Mouse (Mus musculus) megakaryocyte-erythroid progenitor cell, adult 5-6 weeks (primary cell): ENCODE measurements at regions not wholly inside any gene's neighbourhood (a gene's known extent, or its start where the extent isn't known, plus 50 kb on each side); places are given as distances from the start of the nearest gene placed in this dataset.

Source experiments
- ATAC-seq: replicated peaks from 2 replicates; pipeline ENCODE4 v1.8.0; 2016; ENCODE audit warnings: mild to moderate bottlenecking, inconsistent platforms; ENCODE audit not compliant: severe bottlenecking, poor library complexity, low FRiP score, low TSS enrichment

DNA sequence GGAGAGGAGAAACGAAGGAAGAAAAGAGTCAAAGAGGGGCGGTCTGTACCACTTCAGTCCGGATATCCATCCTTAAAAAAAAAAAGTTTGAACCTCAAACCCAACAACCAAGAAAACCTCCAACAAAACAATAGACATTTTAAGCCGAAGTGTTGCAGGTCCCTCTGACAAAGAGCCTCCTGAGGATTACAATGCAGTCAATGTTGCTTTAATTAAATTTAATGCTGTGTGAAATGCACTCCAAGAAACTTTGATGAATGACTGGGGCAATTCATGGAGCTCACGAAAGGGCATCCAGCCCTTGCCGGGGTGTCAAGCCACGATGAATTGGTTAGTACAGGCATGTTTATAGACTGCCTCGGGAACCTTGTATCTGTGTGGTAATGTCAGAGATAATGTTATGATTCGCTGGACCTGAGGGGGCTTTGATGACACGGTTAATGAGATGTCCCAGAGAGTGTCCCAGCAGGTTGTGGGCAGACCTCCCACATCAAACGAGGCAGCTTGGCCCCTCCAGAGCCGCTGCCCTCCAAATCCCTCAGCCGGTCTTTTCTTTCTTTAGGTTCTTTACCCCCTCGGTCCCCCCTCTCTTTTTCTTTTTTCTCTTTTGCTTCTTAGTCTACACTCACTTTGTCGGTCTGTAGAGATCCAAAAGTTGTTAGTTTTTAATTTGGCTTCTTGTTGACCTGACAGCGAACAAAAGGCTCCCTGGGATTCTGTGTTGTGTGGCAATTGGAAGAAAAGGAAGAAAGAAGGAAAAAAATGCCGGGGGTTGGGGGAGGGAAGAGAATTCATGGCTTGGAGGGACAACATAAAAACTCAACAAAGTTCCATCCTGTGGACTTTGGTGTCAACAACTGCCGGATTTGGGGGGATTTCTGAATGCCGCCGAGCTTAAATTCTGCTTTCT is 341.5 kb downstream of the Nkx6-1 start:
- no peak for ATAC-seq

DNA sequence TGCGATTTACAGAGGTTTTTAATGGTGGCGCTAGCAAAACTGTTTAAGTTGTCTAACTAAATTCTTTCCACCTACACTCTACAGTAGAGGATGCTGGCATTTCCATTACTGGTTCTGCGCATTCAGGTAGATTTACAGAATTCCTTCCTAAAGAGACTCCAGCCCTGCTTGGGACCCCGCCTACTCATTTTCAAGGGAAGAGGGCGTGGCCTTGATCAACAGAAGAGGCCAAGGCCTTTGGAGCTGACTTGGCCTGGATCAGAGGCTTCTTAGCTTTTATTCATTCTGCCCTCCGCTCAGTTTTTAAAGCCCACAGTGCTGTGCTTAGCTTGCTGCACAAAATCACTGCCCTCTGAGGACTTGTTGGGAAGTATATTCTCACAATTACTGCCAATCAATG is 364.8 kb downstream of the Nkx6-1 start:
- no peak for ATAC-seq

DNA sequence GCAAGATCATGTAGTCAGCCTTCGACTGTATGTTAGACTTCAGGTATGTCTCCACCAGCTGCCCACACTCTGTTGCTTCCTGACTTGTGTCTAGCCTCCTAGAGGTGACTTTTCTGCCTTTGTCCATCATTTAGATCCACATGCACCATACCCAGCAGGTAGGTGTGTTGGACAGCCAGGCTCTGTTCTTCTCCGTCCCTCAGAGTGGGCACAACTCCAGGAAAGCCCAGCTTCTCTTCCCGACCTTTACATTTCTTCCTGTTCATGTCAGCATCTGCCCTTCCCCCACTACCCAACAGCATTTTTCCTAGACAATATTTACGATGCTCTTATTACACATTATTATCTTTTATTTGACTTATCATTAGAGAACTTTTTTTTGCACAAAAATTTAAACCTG is 366.4 kb downstream of the Nkx6-1 start:
- ATAC-seq, result no peak

DNA sequence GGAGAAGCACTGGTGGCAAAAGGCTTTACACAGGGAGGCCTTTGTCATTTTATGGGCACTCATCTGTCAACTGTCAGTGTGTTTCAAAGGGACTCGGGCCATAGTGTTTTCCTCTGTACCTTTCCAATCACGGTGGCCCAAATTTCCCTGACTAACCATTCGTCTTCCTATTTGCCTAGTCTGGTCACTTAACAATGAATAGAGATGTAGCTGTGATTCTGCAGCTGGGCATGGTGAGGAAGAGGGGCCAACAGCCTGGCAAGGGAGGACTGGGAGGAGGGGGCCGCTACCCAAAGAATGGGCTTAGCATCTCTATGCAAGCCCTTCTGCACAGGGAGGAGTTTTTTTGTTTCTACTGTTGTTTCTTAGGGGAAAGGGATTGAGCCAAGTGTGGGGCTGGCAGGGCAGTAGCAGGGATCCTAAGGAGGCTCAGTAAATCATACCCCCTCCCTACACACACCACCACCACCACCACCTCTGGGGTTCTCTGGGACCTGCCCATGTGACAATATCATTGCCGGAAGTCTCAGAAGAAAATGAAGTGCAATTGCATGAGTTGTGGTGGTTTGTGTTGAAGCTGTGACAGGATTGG is 367.2 kb downstream of the Nkx6-1 start:
- no peak for ATAC-seq

DNA sequence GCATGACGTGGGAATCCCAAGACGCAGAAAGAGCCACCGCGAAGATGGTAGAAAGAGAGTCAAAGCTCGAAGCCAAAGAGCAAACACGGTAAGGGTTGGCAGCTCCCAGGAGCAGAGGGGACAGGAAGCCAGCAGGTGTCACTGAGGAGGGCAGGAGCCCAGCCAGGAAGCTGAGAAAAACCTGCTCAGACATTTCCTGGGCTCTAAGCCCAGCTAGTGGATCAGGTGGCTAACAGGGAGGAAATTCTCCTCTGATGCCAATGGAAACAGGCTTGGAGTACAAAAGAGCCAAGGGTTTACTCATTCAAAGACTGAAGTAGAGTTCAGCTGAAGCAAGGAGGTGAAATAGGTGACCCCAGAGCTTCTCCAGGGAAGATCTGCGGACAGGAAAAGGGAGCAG is 368.9 kb downstream of the Nkx6-1 start:
- no peak for ATAC-seq

DNA sequence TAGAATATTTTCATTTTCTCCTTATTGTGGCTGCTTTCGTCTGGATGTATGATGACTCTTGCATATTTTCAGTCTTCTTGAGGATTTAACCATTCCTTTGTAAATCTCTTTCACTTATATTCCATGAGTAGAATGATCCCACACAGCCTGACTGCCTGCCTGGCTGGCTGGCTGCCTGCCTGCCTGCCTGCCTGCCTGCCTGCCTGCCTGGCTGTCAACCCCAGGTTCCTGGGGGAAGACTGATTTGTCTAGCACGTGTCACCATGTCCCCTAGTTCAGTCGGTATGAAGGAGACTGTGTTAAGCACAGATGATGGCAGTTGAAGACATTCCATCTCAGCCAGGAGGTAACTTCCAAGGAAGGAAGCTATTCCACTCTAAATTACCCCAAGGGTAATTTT is 370.8 kb downstream of the Nkx6-1 start:
- no peak for ATAC-seq

DNA sequence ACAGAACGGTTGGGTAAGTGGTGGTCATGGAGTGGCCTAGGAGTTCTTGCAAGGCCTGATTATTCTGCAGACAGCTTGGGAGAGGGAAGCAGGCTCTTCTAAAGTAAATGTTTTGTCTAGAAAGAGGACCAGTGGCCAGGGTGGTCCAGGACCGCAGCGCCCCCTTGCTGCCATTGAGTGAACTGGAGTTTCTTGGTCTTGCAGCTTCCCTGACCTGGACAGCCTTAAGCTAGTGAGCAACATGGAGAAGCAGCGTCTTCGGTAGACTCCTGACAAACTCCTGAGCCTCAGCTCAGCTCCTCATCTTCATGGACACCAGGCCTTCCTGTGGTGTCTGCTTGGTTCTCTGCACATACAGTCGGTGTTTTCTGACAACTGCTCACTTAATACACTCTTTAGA is 376.4 kb downstream of the Nkx6-1 start:
- ATAC-seq, result no peak

DNA sequence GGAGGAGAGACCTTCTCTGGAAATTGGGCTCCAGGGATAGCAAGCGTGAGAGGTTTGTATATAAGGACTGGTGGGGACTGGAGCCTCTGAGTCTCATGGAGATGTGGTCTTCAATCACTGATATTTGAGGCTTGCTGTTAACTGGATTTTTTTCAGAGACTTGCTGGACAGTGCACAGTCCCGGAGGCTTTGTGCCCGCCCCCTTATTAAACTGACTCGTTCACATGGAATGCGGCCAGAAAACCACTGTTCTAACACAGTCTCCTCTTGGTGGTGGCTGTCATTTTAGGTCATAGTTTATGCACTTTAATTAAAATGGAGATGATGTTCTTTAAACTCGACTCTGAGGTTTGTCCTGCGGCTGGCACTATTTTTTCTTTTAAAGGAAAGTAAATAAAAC is 378.9 kb downstream of the Nkx6-1 start:
- no peak for ATAC-seq

DNA sequence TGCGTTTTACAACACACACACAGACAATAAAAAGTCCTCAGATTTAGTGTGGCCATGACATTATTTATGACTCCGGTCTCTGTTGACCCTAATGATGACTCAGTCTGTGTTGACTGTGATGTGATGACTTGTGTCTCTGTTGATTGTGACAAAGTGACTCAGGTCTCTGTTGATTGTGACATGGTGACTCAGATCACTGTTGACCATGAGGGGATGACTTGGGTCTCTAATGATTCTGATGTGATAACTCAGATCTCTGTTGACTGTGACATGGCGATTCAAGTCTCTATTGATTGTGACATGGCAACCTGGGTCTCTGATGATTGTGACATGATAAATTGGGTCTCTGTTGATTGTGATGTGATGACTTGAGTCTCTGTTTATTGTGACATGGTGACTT is 405.0 kb downstream of the Gpat3 start:
- ATAC-seq, result no peak

DNA sequence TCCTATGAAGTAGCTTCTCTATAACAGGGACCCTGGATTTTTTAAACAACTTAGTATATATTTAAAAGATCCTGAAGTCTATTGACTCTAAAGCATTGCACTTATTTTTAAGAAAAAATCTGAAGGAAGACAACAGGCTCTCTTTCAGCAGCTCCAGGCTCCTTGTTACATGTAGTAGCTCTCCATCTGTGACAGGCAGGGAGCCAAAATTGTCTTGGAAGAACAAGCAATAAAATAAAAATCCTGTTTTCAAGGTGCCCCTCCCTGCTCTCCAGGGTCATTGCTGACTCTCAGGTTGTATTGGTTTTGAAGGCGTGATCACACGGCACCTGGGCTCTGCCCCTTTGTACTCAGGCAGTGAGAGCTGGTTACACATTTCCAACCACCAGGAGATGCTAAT is 397.1 kb downstream of the Gpat3 start:
- ATAC-seq, result no peak

DNA sequence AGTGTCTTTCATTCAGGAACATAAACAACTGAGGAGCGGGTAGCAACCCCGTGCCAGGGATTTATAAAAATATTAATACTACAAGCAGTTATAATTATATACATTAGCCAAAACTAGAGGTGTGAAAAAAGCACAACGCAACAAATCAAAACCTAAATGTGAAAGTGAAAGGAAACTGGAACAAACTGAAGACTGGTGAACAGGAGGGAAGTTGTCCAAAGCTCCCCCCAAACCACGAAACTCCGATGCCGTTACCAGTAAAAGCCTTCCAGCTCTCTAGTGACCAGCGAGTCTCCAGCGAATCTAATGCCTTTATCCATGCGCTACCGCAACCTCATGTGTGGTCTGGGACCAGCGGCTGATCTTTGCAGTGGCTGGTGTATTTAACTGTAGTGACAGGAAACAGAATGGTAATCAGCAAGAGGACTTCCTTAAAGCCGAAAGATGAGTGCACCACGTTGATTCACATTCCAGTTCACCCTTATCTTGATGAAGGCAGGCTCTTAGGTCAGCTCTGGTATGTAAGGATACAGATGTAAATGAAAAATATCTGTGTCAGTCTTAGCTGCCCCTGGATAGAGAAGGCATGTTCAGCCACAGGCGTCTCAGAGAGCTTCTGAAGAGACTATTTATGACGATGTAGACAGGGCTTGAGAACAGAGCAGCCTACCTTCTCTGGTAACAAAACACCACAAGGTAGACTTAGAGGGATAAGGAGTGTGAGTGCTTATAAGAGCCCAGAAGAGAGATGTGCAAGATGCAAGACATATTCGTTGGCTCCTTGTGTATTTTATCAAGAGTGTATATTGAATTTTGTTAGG is 394.0 kb downstream of the Gpat3 start:
- ATAC-seq, result 0 out of 2 replicates have a peak, but pooled peaks have one; percentile 22

DNA sequence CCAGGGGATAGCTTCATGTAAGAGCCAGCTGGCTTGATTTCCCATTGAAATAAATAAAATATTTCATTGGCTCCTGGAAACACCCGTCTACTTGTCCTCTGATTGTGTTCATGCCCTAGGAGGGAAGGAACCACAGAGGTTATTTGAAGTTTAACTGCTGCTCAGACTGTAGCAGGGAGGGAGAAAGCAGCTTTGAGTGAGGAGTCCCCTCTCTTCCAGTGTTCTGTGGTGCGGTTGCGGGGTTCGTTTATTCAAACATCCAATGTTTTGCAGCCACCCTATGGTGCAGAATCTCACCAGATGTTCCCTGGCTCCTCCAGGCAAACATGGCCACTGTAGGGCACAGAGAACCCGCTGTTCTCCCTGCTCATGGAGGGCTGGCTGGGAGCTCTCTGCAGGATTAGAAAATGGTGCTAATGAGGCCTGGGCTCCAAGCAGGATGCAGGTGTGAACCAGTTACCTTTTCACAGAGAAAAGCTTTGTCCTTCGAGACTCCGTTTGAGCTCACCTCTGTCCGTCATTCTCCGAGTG is 390.7 kb downstream of the Gpat3 start:
- ATAC-seq, result no peak

DNA sequence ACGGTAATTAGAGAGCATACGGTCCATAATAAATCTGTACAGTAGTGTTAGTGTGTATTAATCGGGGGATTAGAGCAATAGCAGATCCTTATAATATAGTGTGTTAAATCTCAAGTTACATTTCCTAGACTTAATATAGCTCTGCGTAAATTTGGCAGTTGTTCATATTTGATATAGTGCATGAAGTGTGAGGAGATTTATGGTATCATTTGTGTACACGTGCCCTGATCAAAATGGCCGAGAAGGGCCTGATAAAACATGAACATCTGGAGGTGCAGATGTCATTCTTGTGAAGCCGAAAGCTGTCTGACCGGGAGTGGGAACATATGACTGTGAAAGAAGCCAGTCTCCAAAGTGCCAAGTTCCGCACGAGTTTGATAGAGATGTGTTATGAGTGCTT is 376.9 kb downstream of the Gpat3 start:
- ATAC-seq, result no peak

DNA sequence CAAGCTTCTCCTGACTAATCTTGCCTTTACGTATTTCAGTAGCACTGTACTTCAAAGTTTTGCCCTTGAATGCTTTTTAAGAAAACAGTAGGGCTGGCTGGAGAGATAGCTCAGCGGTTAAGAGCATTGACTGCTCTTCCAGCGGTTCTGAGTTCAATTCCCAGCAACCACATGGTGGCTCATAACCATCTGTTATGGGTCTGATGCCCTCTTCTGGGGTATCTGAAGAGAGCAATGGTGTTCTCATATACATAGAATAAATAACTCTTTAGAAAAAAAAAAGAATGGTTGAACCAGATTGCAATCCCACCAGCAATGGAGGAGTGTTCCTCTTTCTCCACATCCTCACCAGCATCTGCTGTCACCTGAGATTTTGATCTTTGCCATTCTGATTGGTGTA is 372.6 kb downstream of the Gpat3 start:
- ATAC-seq, result no peak

DNA sequence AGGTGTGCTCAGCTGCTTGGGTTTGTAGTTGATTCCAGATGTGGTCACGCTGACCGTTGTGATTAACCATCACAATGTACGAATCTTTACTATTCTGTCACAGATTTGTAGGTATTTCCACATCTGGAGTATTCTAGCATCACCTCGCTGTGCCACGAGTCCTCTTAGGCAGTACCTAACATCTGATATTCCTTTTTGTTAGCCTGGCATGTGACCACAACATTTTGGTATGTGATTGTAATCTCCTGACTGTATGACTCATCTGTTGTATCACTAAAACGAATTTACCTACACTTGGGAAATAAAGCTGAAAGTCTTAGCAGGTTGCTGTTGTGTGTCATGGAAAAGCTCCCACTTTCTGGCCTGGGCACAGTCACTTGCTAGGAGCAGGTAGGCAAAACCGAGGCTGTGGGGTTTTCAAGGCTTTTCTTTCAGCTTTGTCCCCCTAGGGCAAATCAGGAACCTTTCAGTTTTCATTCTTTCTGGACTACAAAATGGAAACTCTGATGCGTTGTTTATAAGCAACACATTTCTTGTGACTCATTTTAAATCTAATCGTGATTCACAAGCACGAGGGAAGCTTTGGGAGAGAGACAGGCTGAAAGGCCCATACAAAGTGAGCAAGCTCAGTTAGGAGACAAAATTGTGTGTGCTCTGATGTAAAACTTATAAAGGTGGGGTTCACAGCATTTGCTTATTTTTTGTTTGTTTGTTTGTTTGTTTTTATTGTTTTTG is 371.5 kb downstream of the Gpat3 start:
- no peak for ATAC-seq

DNA sequence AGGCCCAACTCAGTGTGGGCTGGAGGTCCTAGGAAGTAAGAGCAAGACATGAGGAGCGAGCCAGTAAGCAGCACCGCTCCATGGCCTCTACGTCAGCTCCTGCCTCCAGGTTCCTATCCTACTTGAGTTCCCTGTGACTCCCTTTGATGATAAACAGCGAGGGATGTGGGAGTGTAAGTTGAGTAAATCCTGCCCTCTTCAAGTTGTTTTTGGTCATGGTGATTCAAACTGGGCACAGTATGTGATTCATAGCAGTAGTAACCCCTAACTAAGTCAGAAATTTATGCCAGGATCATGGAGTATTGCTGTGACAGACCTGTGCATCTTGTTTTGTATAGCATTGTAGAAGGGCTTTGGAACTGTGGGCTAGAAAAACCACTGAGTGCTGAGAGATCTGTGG is 366.5 kb downstream of the Gpat3 start:
- no peak for ATAC-seq

DNA sequence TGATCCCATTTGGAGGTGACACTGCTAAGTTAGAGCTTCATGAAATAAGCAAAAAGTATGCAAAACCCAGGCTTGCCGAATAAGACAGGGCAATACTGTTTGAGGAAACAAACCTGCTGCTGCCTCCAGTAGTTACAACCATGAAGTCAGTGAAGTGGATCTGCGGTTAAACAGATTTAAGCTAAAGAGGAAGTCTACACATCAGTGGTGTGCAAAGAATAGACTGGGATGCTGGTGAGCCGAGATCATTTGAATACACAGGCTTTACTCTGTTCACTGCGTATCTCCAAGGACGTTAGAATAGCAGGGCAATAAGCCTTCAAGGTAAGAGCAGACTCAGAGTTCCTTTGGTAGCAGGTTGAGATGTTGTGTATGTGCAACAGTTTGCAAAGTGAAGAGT is 362.6 kb downstream of the Gpat3 start:
- ATAC-seq, result no peak

DNA sequence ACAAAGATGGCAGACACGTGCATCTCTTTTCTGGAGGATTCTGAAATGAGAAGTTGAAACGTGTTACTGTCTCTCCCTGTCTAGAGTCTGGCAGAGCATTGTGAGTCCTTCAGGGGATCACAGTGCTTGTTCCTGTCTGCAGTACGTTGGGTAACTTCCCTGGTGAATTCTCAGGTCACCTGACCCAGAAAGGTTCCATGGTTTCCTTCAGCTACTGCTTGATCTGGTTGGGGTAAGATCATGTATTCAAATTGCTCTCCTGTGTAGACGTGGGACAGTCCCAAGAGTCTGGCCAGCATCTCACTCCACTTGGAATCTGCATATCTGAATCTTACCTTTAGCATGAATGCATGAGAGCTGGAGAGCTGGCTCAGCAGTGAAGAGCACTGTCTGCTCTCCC is 350.0 kb downstream of the Gpat3 start:
- no peak for ATAC-seq

DNA sequence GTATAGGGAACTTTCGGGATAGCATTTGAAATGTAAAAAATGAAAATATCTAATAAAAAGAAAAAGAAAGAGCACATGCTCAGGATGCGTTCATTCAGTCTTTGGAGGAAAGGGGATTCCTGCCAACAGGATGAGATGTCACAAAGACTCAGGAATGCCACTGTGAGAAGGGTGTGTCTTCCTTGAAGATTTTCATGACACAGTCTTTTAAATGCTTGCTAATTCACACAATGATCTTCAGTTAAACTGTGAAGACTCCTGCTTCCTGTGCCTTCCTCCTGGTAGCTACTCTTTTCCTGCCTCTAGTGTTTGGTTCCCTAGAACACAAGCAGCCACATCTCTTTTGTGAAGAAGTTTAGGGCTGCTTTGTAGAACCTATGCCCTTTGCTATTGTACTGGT is 345.5 kb downstream of the Gpat3 start:
- ATAC-seq, result no peak

DNA sequence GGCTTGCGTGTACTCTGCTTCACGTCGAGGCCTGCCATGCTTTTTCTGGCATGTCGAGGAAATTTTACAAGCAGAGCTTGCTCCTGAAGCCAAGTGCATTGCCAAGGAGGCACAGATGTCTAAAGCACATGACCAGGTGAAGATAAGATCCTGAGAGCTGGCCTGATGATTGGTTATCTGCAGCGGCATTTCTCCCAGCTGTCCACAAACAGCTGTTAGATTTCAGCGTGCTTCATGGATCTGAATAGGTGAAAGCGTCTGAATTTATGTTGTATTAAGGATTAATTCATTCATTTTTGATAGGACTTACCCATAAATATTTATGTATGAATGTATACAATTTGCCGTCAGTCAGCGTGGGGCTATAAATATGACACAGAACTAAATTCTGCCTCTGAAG is 327.7 kb downstream of the Gpat3 start:
- ATAC-seq, result no peak
